Mouse (Mus musculus) effector memory CD4-positive, alpha-beta T cell, adult 7 months (primary cell): ENCODE measurements around the gene Pus1. TPM values are rescaled to one million over a fixed set of nuclear protein-coding genes. Genes with fewer than 3 reads are reported as not detected.

Experiments
- polyA plus RNA-seq: library from polyadenylated mRNA; unstranded; fragments of 100-300 nt; shearing (Covaris generic); gene quantifications from one replicate; pipeline ENCODE4 v1.2.1, GENCODE M21; 2017

Gene Pus1
- polyA plus RNA-seq = 30.8 TPM

GRCm38 (mm10) chr5:110779998-110780760, at the start of gene Pus1:
Gene Pus1, minus strand, starts transcription at chr5:110780659.

GRCm38 (mm10) chr5:110809667-110810325, 29.3 kb upstream of the Pus1 start, which contains the start of gene Ulk1:
Gene Ulk1, minus strand, starts transcription at chr5:110810097.

GRCm38 (mm10) chr5:110770448-110771158, 9.9 kb downstream of the Pus1 start, which contains the start of gene Ep400:
Gene Ep400, minus strand, starts transcription at chr5:110770717.

Other genes with a start within 250 kb of the Pus1 start
- gene Galnt9, start 236.3 kb downstream of the Pus1 start, polyA plus RNA-seq = 25.4 TPM
- 42.6 TPM for gene Noc4l, start 127.2 kb downstream of the Pus1 start, polyA plus RNA-seq
- 47.4 TPM for gene Ddx51, start 127.2 kb downstream of the Pus1 start, polyA plus RNA-seq
- gene Ep400, start 9.9 kb downstream of the Pus1 start, polyA plus RNA-seq = 46.4 TPM
- 98.3 TPM for gene Ulk1, start 29.4 kb upstream of the Pus1 start, polyA plus RNA-seq
- gene Hscb, start 59.1 kb upstream of the Pus1 start, polyA plus RNA-seq = 16.4 TPM
- 3.2 TPM for gene Chek2, start 59.3 kb upstream of the Pus1 start, polyA plus RNA-seq
- 2.1 TPM for gene Ttc28, start 99.1 kb upstream of the Pus1 start, polyA plus RNA-seq